Mouse (Mus musculus): ENCODE measurements around the gene Zeb2. TPM values are rescaled to one million over a fixed set of nuclear protein-coding genes. Genes with fewer than 3 reads are reported as not detected.

Zeb2 gene
- total and polyA plus RNA-seq, 3 experiments, result 16.5 to 50.0 (median 46.7) TPM

GRCm38 (mm10) chr2:45104066-45104465, 13.1 kb downstream of the Zeb2 start:
- H3K9ac ChIP-seq (ENCODE audit: low read depth, low read length), result no peak overlapping the region
- peaks cover 20% of the 10 kb centered on the region for H3K4me1 ChIP-seq (ENCODE audit: control insufficient read depth, insufficient read depth, low read length)
- 38% methylated on average over 4 of the region's 4 CpGs for WGBS
- peaks cover 41% of the 10 kb centered on the region for H3K36me3 ChIP-seq (ENCODE audit: control insufficient read depth, insufficient read depth, low read length)
- H3K27ac ChIP-seq, result peak overlapping the region; percentile 42
- no peaks in the 10 kb centered on the region for H3K79me2 ChIP-seq (replicated peaks; ENCODE audit: control insufficient read depth, insufficient read depth, low read length)
- TF ChIP-seq EP300 (IDR thresholded peaks at IDR 0.05; ENCODE audit: insufficient read depth, low read depth, low read length), result no peak
- no peak for TF ChIP-seq POLR2A (IDR thresholded peaks at IDR 0.05; ENCODE audit: insufficient read depth, low read depth, low read length)
- no peak for TF ChIP-seq CTCF (IDR thresholded peaks at IDR 0.05)
- intact Hi-C loops (cut with DNase I), result no loop called here
- H3K27me3 ChIP-seq (ENCODE audit: control insufficient read depth, insufficient read depth, low read length), result no peaks in the 10 kb centered on the region
- H3K4me3 ChIP-seq, result no peak overlapping the region
- DNase-seq, result no peak

GRCm38 (mm10) chr2:45103021-45103983, 13.9 kb downstream of the Zeb2 start:
- no peaks in the 10 kb centered on the region for H3K27me3 ChIP-seq (ENCODE audit: control insufficient read depth, insufficient read depth, low read length)
- H3K27ac ChIP-seq, result peak overlapping the region; percentile 52
- TF ChIP-seq EP300 (IDR thresholded peaks at IDR 0.05; ENCODE audit: insufficient read depth, low read depth, low read length), result no peak
- TF ChIP-seq POLR2A (IDR thresholded peaks at IDR 0.05; ENCODE audit: insufficient read depth, low read depth, low read length), result no peak
- no peak for TF ChIP-seq CTCF (IDR thresholded peaks at IDR 0.05)
- intact Hi-C loops (cut with DNase I), result no loop called here
- peak overlapping the region; percentile 42; the same call in 1 of the 2 replicates for H3K9ac ChIP-seq (ENCODE audit: low read depth, low read length)
- H3K36me3 ChIP-seq (ENCODE audit: control insufficient read depth, insufficient read depth, low read length), result peaks cover 47% of the 10 kb centered on the region
- peaks cover 23% of the 10 kb centered on the region for H3K4me1 ChIP-seq (ENCODE audit: control insufficient read depth, insufficient read depth, low read length)
- DNase-seq, result no peak
- no peaks in the 10 kb centered on the region for H3K79me2 ChIP-seq (replicated peaks; ENCODE audit: control insufficient read depth, insufficient read depth, low read length)
- no peak overlapping the region for H3K4me3 ChIP-seq
- WGBS, result 36% methylated on average over 10 of the region's 10 CpGs

GRCm38 (mm10) chr2:45102191-45102638, 15.0 kb downstream of the Zeb2 start:
- H3K36me3 ChIP-seq (ENCODE audit: control insufficient read depth, insufficient read depth, low read length), result peaks cover 50% of the 10 kb centered on the region
- no peak for TF ChIP-seq CTCF (IDR thresholded peaks at IDR 0.05)
- no peak for TF ChIP-seq POLR2A (IDR thresholded peaks at IDR 0.05; ENCODE audit: insufficient read depth, low read depth, low read length)
- TF ChIP-seq EP300 (IDR thresholded peaks at IDR 0.05; ENCODE audit: insufficient read depth, low read depth, low read length), result no peak
- no peaks in the 10 kb centered on the region for H3K27me3 ChIP-seq (ENCODE audit: control insufficient read depth, insufficient read depth, low read length)
- no peak overlapping the region for H3K4me3 ChIP-seq
- H3K4me1 ChIP-seq (ENCODE audit: control insufficient read depth, insufficient read depth, low read length), result peaks cover 24% of the 10 kb centered on the region
- WGBS, result 72% methylated on average over 8 of the region's 8 CpGs
- intact Hi-C loops (cut with DNase I), result no loop called here
- no peak overlapping the region for H3K9ac ChIP-seq (ENCODE audit: low read depth, low read length)
- no peak overlapping the region; the same call in 1 of the 2 replicates for H3K27ac ChIP-seq
- no peaks in the 10 kb centered on the region for H3K79me2 ChIP-seq (replicated peaks; ENCODE audit: control insufficient read depth, insufficient read depth, low read length)
- DNase-seq, result no peak

GRCm38 (mm10) chr2:45101586-45101985, 15.6 kb downstream of the Zeb2 start:
- no peak overlapping the region; the same call in 1 of the 2 replicates for H3K27ac ChIP-seq
- DNase-seq, result no peak
- no peak overlapping the region for H3K9ac ChIP-seq (ENCODE audit: low read depth, low read length)
- no peaks in the 10 kb centered on the region for H3K27me3 ChIP-seq (ENCODE audit: control insufficient read depth, insufficient read depth, low read length)
- H3K4me3 ChIP-seq, result no peak overlapping the region
- intact Hi-C loops (cut with DNase I), result no loop called here
- WGBS, result 89% methylated on average over 2 of the region's 2 CpGs
- peaks cover 49% of the 10 kb centered on the region for H3K36me3 ChIP-seq (ENCODE audit: control insufficient read depth, insufficient read depth, low read length)
- H3K4me1 ChIP-seq (ENCODE audit: control insufficient read depth, insufficient read depth, low read length), result peaks cover 24% of the 10 kb centered on the region
- TF ChIP-seq CTCF (IDR thresholded peaks at IDR 0.05) (no peak), POLR2A (IDR thresholded peaks at IDR 0.05; ENCODE audit: insufficient read depth, low read depth, low read length) (no peak), EP300 (IDR thresholded peaks at IDR 0.05; ENCODE audit: insufficient read depth, low read depth, low read length) (no peak)
- no peaks in the 10 kb centered on the region for H3K79me2 ChIP-seq (replicated peaks; ENCODE audit: control insufficient read depth, insufficient read depth, low read length)

- 62% methylated on average over 4 of the region's 4 CpGs for WGBS
- peaks cover 24% of the 10 kb centered on the region for H3K4me1 ChIP-seq (ENCODE audit: control insufficient read depth, insufficient read depth, low read length)
- H3K4me3 ChIP-seq, result no peak overlapping the region
- no peak overlapping the region for H3K9ac ChIP-seq (ENCODE audit: low read depth, low read length)
- no peak for DNase-seq
- TF ChIP-seq CTCF (IDR thresholded peaks at IDR 0.05), result no peak
- TF ChIP-seq POLR2A (IDR thresholded peaks at IDR 0.05; ENCODE audit: insufficient read depth, low read depth, low read length), result no peak
- TF ChIP-seq EP300 (IDR thresholded peaks at IDR 0.05; ENCODE audit: insufficient read depth, low read depth, low read length), result no peak
- H3K27me3 ChIP-seq (ENCODE audit: control insufficient read depth, insufficient read depth, low read length), result no peaks in the 10 kb centered on the region
- H3K36me3 ChIP-seq (ENCODE audit: control insufficient read depth, insufficient read depth, low read length), result peaks cover 49% of the 10 kb centered on the region
- no peaks in the 10 kb centered on the region for H3K79me2 ChIP-seq (replicated peaks; ENCODE audit: control insufficient read depth, insufficient read depth, low read length)
- intact Hi-C loops (cut with DNase I), result no loop called here
- peak overlapping the region; percentile 4 for H3K27ac ChIP-seq
Measured at GRCm38 (mm10) chr2:45101040-45101439, 16.2 kb downstream of the Zeb2 start.

- no peak overlapping the region for H3K4me3 ChIP-seq
- H3K27me3 ChIP-seq (ENCODE audit: control insufficient read depth, insufficient read depth, low read length), result no peaks in the 10 kb centered on the region
- peaks cover 49% of the 10 kb centered on the region for H3K36me3 ChIP-seq (ENCODE audit: control insufficient read depth, insufficient read depth, low read length)
- WGBS, result 55% methylated on average over 7 of the region's 7 CpGs
- H3K4me1 ChIP-seq (ENCODE audit: control insufficient read depth, insufficient read depth, low read length), result peaks cover 25% of the 10 kb centered on the region
- DNase-seq, result no peak
- H3K9ac ChIP-seq (ENCODE audit: low read depth, low read length), result peak overlapping the region; percentile 31; the same call in 1 of the 2 replicates
- TF ChIP-seq EP300 (IDR thresholded peaks at IDR 0.05; ENCODE audit: insufficient read depth, low read depth, low read length) (no peak), CTCF (IDR thresholded peaks at IDR 0.05) (no peak), POLR2A (IDR thresholded peaks at IDR 0.05; ENCODE audit: insufficient read depth, low read depth, low read length) (no peak)
- intact Hi-C loops (cut with DNase I), result no loop called here
- peak overlapping the region; percentile 4 for H3K27ac ChIP-seq
- H3K79me2 ChIP-seq (replicated peaks; ENCODE audit: control insufficient read depth, insufficient read depth, low read length), result no peaks in the 10 kb centered on the region
Measured at GRCm38 (mm10) chr2:45100628-45101027, 16.6 kb downstream of the Zeb2 start.
